Mouse (Mus musculus) layer of hippocampus, adult 18-20 months (tissue): ENCODE measurements around the gene Ppih. TPM values are rescaled to one million over a fixed set of nuclear protein-coding genes. Genes with fewer than 3 reads are reported as not detected.

Experiments
- total RNA-seq, 2 experiments: library from RNA; stranded (reverse); gene quantifications; 2 replicates each; pipeline ENCODE4 v1.2.3; 2021

Gene Ppih
- total RNA-seq, 2 experiments from 2014 or later = 13.0 to 16.3 TPM

Other genes with a start within 250 kb of the Ppih start
- 10 to 100 TPM; 88.9 to 98.4 TPM for gene Slc2a1, start 211.8 kb downstream of the Ppih start, total RNA-seq
- 1 to 10 TPM; 6.8 to 8.2 TPM for gene Zfp691, start 146.4 kb downstream of the Ppih start, total RNA-seq
- gene Ermap, start 130.5 kb downstream of the Ppih start, total RNA-seq = under 1 TPM; 0.27 to 0.43 TPM
- 10 to 100 TPM; 15.4 to 17.5 TPM for gene Svbp, start 125.2 kb downstream of the Ppih start, total RNA-seq
- under 1 TPM; 0.74 to 0.87 TPM for gene Tmem269, start 102.3 kb downstream of the Ppih start, total RNA-seq
- 10 to 100 TPM; 29.3 to 36.5 TPM for gene AU022252, start 87.8 kb downstream of the Ppih start, total RNA-seq
- gene P3h1, start 87.6 kb downstream of the Ppih start, total RNA-seq = 1 to 10 TPM; 7.7 to 8.5 TPM
- under 1 TPM; 0.13 to 0.40 TPM for gene Cldn19, start 65.1 kb downstream of the Ppih start, total RNA-seq
- 100 to 1,000 TPM; 242 to 255 TPM for gene Ybx1, start 25.9 kb downstream of the Ppih start, total RNA-seq
- gene Ccdc30, start 95.0 kb upstream of the Ppih start, total RNA-seq = 10 to 100 TPM; 23.5 to 24.0 TPM
- 1 to 10 TPM; 4.9 TPM for gene Ppcs, start 101.9 kb upstream of the Ppih start, total RNA-seq
- gene Zmynd12, start 102.3 kb upstream of the Ppih start, total RNA-seq = under 1 TPM; 0.30 to 0.50 TPM
- 10 to 100 TPM; 12.1 to 12.4 TPM for gene Rimkla, start 172.1 kb upstream of the Ppih start, total RNA-seq
- 10 to 100 TPM; 81.4 to 83.1 TPM for gene Foxj3, start 216.5 kb upstream of the Ppih start, total RNA-seq
- 10 to 100 TPM; 24.7 to 29.7 TPM for gene Frg2f1, start 219.0 kb upstream of the Ppih start, total RNA-seq